Mouse (Mus musculus) CH12.LX (cell line): ENCODE measurements at regions not wholly inside any gene's neighbourhood (a gene's known extent, or its start where the extent isn't known, plus 50 kb on each side); places are given as distances from the start of the nearest gene placed in this dataset.

Source experiments
- DNase-seq: peaks from one replicate; pipeline ENCODE4 v3.0.0-alpha.2; 2013; ENCODE audit errors: extremely low read depth
- H3K27ac ChIP-seq: 2 replicates; pipeline ENCODE4 v1.5.1; 2012; ENCODE audit warnings: low read depth, mild to moderate bottlenecking, control low read depth, moderate library complexity; ENCODE audit not compliant: insufficient read depth
- H3K27me3 ChIP-seq: replicated peaks from 2 replicates; pipeline ENCODE3; 2012; ENCODE audit warnings: inconsistent platforms
- H3K36me3 ChIP-seq, 2 experiments: replicated peaks in 1 of 2; 2 replicates each; pipeline versions ENCODE3 to v1.6.1; 2012; ENCODE audit warnings: inconsistent platforms in 1 of 2, low read length in 1 of 2, mild to moderate bottlenecking in 1 of 2, mixed read lengths in 1 of 2, moderate library complexity in 1 of 2; ENCODE audit not compliant: control insufficient read depth in 1 of 2, insufficient read depth in 1 of 2
- H3K4me1 ChIP-seq, 2 experiments: 2 replicates each; pipeline ENCODE4 v1.6.1; 2012; ENCODE audit warnings: inconsistent platforms in 1 of 2, moderate library complexity in 1 of 2; ENCODE audit not compliant: insufficient read depth in 2 of 2, control insufficient read depth in 1 of 2
- H3K4me2 ChIP-seq: 2 replicates; pipeline ENCODE4 v1.6.1; 2012; ENCODE audit warnings: low read depth, mild to moderate bottlenecking, control low read depth; ENCODE audit not compliant: poor library complexity, insufficient read depth, severe bottlenecking
- H3K4me3 ChIP-seq, 3 experiments: fragments of 150-350 bp in 1 of 3; sonication (generic) in 1 of 3; replicated peaks in 1 of 3; 2 replicates each; pipeline versions ENCODE3 to v1.5.1; 2011 to 2012; ENCODE audit warnings: low read depth in 2 of 3, low read length in 2 of 3, mild to moderate bottlenecking in 2 of 3, moderate library complexity in 2 of 3, control low read depth in 1 of 3, improper control_type of control experiment in 1 of 3, inconsistent platforms in 1 of 3, mixed read lengths in 1 of 3; ENCODE audit not compliant: poor library complexity in 1 of 3
- H3K79me2 ChIP-seq: replicated peaks from 2 replicates; pipeline ENCODE4 v1.6.1; 2012; ENCODE audit warnings: mild to moderate bottlenecking, moderate library complexity; ENCODE audit not compliant: control insufficient read depth, poor library complexity, insufficient read depth, severe bottlenecking; ENCODE audit errors: extremely low read depth
- H3K9ac ChIP-seq: 2 replicates; pipeline ENCODE4 v1.6.1; 2012; ENCODE audit warnings: low read depth, mild to moderate bottlenecking, control low read depth, moderate library complexity; ENCODE audit not compliant: insufficient read depth
- H3K9me3 ChIP-seq: replicated peaks from 2 replicates; pipeline ENCODE3; 2012; ENCODE audit warnings: low read length, inconsistent platforms, mixed read lengths
- BHLHE40 ChIP-seq: IDR thresholded peaks from 2 replicates; pipeline ENCODE4 v1.6.1; 2011; ENCODE audit warnings: mild to moderate bottlenecking, low read depth, low read length, improper control_type of control experiment
- CHD2 ChIP-seq: IDR thresholded peaks from 2 replicates; pipeline ENCODE4 v1.6.1; 2011; ENCODE audit warnings: low read length, improper control_type of control experiment
- CTCF ChIP-seq, 2 experiments: IDR thresholded peaks in 1 of 2; conservative IDR thresholded peaks in 1 of 2; 2 replicates each; pipeline ENCODE4 v1.5.1; 2011 to 2012; ENCODE audit warnings: low read depth in 2 of 2, low read length in 2 of 2, improper control_type of control experiment in 1 of 2, inconsistent platforms in 1 of 2, mild to moderate bottlenecking in 1 of 2, moderate library complexity in 1 of 2
- E2F4 ChIP-seq: IDR thresholded peaks from 2 replicates; pipeline ENCODE4 v1.6.1; 2011; ENCODE audit warnings: low read depth, low read length, improper control_type of control experiment; ENCODE audit not compliant: insufficient replicate concordance
- HCFC1 ChIP-seq: IDR thresholded peaks from 2 replicates; pipeline ENCODE4 v1.6.1; 2012; ENCODE audit warnings: low read depth, mild to moderate bottlenecking, inconsistent platforms, low read length, improper control_type of control experiment
- IRF4 ChIP-seq: IDR thresholded peaks from 2 replicates; pipeline ENCODE4 v1.6.1; 2014; ENCODE audit warnings: low read depth, mild to moderate bottlenecking, inconsistent platforms, low read length, improper control_type of control experiment
- JUN ChIP-seq: IDR thresholded peaks from 2 replicates; pipeline ENCODE4 v1.6.1; 2011; ENCODE audit warnings: low read depth, mild to moderate bottlenecking, low read length, improper control_type of control experiment, moderate library complexity; ENCODE audit not compliant: insufficient read depth
- JUND ChIP-seq: conservative IDR thresholded peaks from 2 replicates; pipeline ENCODE4 v1.6.1; 2011; ENCODE audit warnings: low read depth, low read length, improper control_type of control experiment
- MAFK ChIP-seq: IDR thresholded peaks from 2 replicates; pipeline ENCODE4 v1.6.1; 2011; ENCODE audit warnings: low read length, improper control_type of control experiment; ENCODE audit not compliant: insufficient replicate concordance
- MAX ChIP-seq: IDR thresholded peaks from 2 replicates; pipeline ENCODE4 v1.6.1; 2011; ENCODE audit warnings: low read length, improper control_type of control experiment
- MYC ChIP-seq: IDR thresholded peaks from 2 replicates; pipeline ENCODE4 v1.6.1; 2011; ENCODE audit warnings: low read depth, mild to moderate bottlenecking, improper control_type of control experiment, low read length
- NELFE ChIP-seq: IDR thresholded peaks from 2 replicates; pipeline ENCODE4 v1.6.1; 2011; ENCODE audit warnings: low read depth, low read length, improper control_type of control experiment
- PAX5 ChIP-seq: IDR thresholded peaks from 2 replicates; pipeline ENCODE4 v1.6.1; 2012; ENCODE audit warnings: low read length, inconsistent platforms, mixed read lengths
- POLR2A ChIP-seq: IDR thresholded peaks from 2 replicates; pipeline ENCODE4 v1.6.1; 2011; ENCODE audit warnings: low read depth, mild to moderate bottlenecking, improper control_type of control experiment, low read length
- RAD21 ChIP-seq: IDR thresholded peaks from 2 replicates; pipeline ENCODE4 v1.6.1; 2011; ENCODE audit warnings: low read depth, mild to moderate bottlenecking, low read length, improper control_type of control experiment, moderate library complexity
- RCOR1 ChIP-seq: conservative IDR thresholded peaks from 2 replicates; pipeline ENCODE4 v1.6.1; 2012; ENCODE audit warnings: low read depth, mild to moderate bottlenecking, inconsistent platforms, low read length, improper control_type of control experiment
- SIN3A ChIP-seq: IDR thresholded peaks from 2 replicates; pipeline ENCODE4 v1.6.1; 2012; ENCODE audit warnings: low read length, improper control_type of control experiment, inconsistent platforms
- SMC3 ChIP-seq: IDR thresholded peaks from 2 replicates; pipeline ENCODE4 v1.6.1; 2011; ENCODE audit warnings: low read depth, low read length, improper control_type of control experiment
- TCF12 ChIP-seq: IDR thresholded peaks from 2 replicates; pipeline ENCODE4 v1.6.1; 2014; ENCODE audit warnings: low read depth, mild to moderate bottlenecking, inconsistent platforms, low read length, improper control_type of control experiment
- UBTF ChIP-seq: IDR thresholded peaks from 2 replicates; pipeline ENCODE4 v1.6.1; 2012; ENCODE audit warnings: low read depth, mild to moderate bottlenecking, inconsistent platforms, low read length, improper control_type of control experiment, moderate library complexity
- USF1 ChIP-seq: IDR thresholded peaks from 2 replicates; pipeline ENCODE4 v1.6.1; 2014; ENCODE audit warnings: low read depth, mild to moderate bottlenecking, inconsistent platforms, low read length, improper control_type of control experiment
- USF2 ChIP-seq: conservative IDR thresholded peaks from 2 replicates; pipeline ENCODE4 v1.6.1; 2011; ENCODE audit warnings: low read depth, low read length, improper control_type of control experiment
- ZMIZ1 ChIP-seq: IDR thresholded peaks from 2 replicates; pipeline ENCODE4 v1.6.1; 2012; ENCODE audit warnings: low read depth, mild to moderate bottlenecking, inconsistent platforms, low read length, improper control_type of control experiment
- dilution Hi-C: fragments of 300-500 bp; cut with MboI; formaldehyde crosslinking; loops from 2 replicates; pipeline ENCODE4 v1.14.3; 2020; ENCODE audit warnings: low sequenced_read_pairs; ENCODE audit not compliant: extremely low pct_unique_long_range_greater_than_20kb, extremely low pct_ligation_motif_present
- in situ Hi-C: fragments of 300-500 bp; cut with MboI; formaldehyde crosslinking; loops from 3 replicates; pipeline ENCODE4 v1.14.3; 2019; ENCODE audit warnings: low sequenced_read_pairs, low pct_ligation_motif_present, low pct_unique_long_range_greater_than_20kb, mixed read lengths

DNA sequence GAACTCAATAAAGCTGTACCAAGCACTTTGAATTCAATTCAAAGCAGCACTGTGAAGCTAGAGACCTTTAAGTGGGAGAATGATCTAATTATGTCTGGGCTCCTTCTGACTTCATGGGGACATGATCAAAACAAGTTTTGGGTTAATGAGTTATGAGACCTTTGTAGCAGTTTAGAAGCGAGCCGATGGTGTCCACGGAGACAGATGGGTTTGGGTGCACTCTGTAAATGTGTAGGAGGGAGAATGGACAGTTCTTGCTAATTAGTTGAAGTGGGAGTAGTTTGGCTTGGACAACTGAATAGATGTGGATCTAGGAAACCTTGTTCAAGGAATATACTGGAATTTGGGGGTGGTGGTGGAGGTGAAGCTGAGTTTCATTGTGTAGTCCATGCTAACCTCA is 186.3 kb upstream of the Cldn34b3 start:
- no peaks in the 10 kb centered on the region for H3K9me3 ChIP-seq
- H3K4me1 ChIP-seq = no peaks in the 10 kb centered on the region
- dilution Hi-C loops = no loop called here
- no peak overlapping the region for H3K4me2 ChIP-seq
- H3K9ac ChIP-seq = no peak overlapping the region
- H3K36me3 ChIP-seq = no peaks in the 10 kb centered on the region
- in situ Hi-C loops = no loop called here
- no peak for DNase-seq
- H3K4me3 ChIP-seq = no peak overlapping the region
- H3K27ac ChIP-seq = no peak overlapping the region
- H3K27me3 ChIP-seq = no peaks in the 10 kb centered on the region
- no peaks in the 10 kb centered on the region for H3K79me2 ChIP-seq
- TF ChIP-seq BHLHE40 (no peak), MAX (no peak), PAX5 (no peak), USF2 (no peak), POLR2A (no peak), JUND (no peak), E2F4 (no peak), USF1 (no peak), IRF4 (no peak), JUN (no peak), TCF12 (no peak), MAFK (no peak), RCOR1 (no peak), NELFE (no peak), SIN3A (no peak), SMC3 (no peak), CTCF (conservative IDR thresholded peaks at IDR 0.05 in 1 of 2, IDR thresholded peaks at IDR 0.05 in 1 of 2; ENCODE audit: low read depth in 2 of 2, low read length in 2 of 2) (no peak), HCFC1 (no peak), MYC (no peak)
- TF ChIP-seq, all 38 proteins: peak for 0

DNA sequence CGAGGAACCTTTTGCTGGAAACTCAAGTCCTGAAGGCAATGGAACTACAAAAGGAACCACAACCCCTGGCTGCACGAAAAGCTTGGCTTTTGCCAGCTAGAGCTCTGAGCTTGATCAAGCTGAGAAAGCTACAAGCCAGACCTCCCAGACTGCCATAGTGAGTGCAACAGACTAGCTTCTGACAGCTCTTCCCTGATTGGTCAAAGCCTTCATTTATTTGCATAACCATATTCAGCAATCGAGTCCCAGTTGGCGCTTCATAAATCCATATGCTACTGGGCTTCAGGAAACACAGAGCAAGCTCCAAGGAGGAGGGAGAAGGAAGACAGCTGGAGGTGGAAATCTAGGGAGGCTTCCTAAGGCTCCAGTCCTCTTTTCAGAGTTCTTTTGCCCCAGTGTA is 181.4 kb upstream of the Cldn34b3 start:
- Histone ChIP-seq H3K4me1 (no peaks in the 10 kb centered on the region), H3K79me2 (no peaks in the 10 kb centered on the region), H3K4me3 (no peak overlapping the region), H3K27ac (no peak overlapping the region)
- in situ Hi-C loops = no loop called here
- TF ChIP-seq UBTF (no peak), CHD2 (no peak), ZMIZ1 (no peak), RAD21 (no peak), JUN (no peak)
- TF ChIP-seq, all 38 proteins: peak for 0
- no peaks in the 10 kb centered on the region for H3K36me3 ChIP-seq
- H3K27me3 ChIP-seq = no peaks in the 10 kb centered on the region
- peaks cover 4% of the 10 kb centered on the region for H3K9me3 ChIP-seq
- H3K4me2 ChIP-seq = no peak overlapping the region
- no peak overlapping the region for H3K9ac ChIP-seq
- dilution Hi-C loops = no loop called here
- DNase-seq = no peak
